Mouse (Mus musculus) c-Kit-positive CD71-positive TER-119-positive erythroid progenitor cells, embryonic 14.5 days (primary cell): ENCODE results near the gene Ddt.
A peak's percentile ranks its signal among the peaks of the same experiment; 100 is the strongest.

Source experiments
- DNase-seq: peaks from one replicate; pipeline ENCODE4 v3.0.0-alpha.2; 2013; ENCODE audit warnings: low spot score

The Ddt gene

DNA sequence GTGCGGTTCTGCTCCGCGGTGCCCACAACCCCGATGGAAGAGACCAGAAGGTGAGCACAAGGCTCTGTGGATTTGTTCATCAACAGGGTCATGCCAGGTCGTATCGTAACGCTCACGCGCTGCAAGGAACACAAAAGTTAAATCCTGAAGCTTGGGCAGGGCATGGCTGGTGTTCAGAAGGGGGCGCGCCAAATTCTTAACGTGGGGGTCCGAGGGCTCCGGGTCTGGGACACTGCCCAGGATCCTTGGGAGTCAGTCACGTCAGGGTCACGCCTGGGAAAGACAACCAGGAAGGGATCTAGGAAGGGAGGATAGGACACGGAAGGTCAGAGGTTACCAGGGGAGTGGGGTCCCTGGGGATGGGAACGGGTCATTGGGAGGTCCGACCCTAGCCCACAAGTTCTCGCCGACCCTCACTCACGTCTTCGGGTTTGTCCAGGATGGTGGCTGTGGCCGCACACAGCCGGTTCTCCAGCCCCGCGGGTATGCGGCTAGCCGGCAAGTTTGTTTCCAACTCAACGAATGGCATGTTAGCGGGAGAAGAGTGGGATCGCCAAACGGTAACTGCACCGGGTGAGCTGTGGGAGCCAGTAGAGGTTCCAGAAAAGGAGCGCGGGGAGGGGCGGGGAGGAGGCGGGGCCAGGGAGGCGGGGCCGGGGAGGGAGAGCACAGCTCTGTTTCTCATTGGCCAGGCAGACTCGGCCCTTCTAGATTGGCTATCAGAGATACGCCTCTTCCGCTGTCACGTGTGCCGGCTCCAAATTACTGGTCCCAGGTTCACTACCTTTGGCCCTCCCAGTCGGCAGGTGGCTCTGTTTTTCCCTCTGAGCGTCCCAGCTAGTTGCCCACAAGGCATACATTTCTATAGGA, at the start of gene Ddt:
Gene Ddt (minus strand): TSS at position 620 of the 870 bp plus-strand sequence.
- DNase-seq = peak; percentile 86

DNA sequence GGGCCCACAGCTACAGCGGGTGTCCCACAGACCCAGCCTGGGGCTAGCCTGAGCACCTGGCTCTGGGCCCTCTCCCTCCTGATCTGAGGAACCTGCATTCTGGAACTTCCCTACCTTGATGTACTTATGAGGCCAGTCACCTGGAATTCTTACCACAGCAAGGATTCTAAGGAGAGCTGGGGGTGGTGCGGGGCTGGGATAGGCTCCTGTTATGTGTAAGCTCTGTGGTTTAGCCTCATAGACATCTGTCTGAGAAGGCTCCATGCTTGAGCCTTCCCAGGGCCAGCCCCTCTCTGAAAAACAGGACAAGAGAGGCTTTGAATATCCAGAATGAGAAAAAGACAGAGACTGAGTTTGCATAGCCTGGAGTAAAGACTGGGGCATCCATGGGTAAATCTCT, 49.2 kb upstream of the Ddt start, which contains the start of gene Gstt4:
Gene Gstt4 (minus strand): TSS at position 101 of the 400 bp plus-strand sequence.
- DNase-seq = no peak

DNA sequence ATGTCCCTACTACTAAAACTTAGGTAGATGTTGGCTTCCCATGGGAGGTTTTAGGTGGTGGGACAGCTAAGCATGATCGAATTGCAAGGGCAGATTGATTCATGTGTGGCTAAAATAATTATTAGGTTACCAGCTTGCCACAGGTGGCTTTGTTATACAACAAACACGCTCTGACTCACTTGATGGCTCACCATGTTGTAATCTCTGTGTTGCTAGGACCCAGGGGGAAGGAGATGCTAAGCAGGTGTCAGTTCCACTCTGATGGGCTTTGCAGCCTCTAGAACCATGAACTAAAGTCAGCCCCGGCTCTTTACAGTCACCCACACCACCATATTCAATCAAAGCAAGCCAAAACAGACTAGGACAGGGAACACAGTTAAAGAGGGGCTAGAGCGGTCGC, 46.7 kb upstream of the Ddt start:
- no peak for DNase-seq

DNA sequence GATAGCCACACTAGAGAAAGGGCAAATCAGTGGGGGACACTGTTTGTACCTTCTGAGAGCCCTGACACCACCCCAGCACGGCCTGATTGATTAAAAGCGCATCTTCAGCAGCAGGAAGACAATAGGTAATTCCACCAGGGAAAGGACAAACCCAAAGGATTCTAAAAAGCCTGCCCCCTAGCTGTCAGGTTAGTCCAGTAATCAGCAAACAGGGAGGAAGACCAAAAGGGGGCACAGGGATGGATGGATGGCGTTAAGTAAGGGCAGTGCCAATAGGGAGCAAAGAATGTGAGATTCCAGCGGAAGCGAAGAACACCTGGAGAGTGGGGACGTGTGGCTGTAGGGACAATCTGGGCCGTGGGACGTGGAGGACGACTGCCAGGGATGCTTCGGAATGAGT, 45.4 kb upstream of the Ddt start:
- DNase-seq = no peak

DNA sequence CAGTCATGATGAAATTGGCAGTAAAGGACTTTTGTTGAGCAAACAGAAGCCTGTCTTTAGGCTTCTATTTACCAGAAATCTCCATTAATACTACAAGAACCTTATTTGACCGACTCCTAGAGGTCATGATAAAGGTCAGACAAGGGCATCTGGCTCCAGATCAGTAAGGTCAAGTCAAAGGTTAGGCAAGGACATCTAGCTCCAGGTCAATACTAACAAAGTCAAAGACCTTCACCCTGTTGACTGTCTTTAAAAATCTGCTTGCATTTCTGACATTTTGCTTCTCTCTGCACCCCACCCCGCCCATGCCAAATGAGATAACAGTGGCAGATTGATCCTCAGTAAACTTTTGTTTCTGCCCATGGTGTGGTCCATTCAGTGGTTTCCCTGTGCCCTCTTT, 31.0 kb upstream of the Ddt start:
- no peak for DNase-seq

DNA sequence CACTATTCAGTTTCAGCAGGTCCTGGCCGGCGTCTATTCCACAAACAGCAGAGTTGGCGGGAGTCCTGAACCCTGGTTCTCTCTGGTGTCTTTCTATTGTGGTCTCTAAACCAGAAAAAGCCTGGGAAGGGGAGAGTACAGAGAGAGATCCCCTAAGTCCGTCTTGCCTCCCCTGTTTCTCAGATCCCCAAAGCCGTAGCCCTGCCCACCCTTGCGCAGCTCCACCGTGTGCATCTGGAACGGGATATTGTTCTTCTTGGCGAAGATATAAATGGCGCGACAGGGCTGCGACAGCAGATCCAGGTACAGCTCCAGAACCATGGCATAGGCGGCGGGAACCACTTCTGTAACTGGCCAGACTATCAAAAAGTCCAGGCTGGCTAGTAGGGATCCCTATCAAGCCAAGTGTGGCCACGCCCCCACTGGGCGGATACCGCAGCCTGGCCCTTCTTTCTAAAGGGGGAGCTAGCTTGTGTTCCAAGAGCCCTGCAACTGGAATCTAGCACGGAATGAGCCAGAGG, 25.0 kb upstream of the Ddt start, which contains the start of gene Gstt1:
Gene Gstt1 (minus strand): TSS at position 409 of the 521 bp plus-strand sequence.
- peak; percentile 55 for DNase-seq

DNA sequence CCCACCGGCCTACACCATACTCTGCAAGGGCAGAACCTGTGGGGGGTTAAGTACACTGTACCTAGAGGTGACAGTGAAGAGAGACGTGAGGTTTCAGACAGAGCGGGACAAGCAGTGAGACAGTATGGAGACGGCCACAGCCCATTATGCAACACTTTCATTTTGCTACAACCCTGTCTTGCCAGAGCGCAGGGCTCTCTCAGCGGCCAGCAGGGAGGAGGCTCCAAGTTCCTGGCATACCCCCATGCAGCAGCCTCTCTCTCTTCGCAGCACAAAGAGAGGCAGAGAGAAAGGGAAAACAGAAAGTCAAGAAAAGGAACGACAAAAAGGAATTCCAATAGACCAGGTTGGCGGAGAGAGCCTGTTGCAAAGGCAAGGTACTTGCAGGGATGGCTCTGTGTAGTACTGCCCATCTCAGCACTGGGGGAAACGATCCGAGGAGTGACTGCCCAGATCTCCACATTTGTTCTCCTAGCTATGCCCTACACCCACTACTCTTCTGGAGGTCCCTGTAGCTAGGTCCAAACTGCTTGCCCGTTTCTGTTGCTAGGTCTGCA, 24.5 kb upstream of the Ddt start:
- no peak for DNase-seq

DNA sequence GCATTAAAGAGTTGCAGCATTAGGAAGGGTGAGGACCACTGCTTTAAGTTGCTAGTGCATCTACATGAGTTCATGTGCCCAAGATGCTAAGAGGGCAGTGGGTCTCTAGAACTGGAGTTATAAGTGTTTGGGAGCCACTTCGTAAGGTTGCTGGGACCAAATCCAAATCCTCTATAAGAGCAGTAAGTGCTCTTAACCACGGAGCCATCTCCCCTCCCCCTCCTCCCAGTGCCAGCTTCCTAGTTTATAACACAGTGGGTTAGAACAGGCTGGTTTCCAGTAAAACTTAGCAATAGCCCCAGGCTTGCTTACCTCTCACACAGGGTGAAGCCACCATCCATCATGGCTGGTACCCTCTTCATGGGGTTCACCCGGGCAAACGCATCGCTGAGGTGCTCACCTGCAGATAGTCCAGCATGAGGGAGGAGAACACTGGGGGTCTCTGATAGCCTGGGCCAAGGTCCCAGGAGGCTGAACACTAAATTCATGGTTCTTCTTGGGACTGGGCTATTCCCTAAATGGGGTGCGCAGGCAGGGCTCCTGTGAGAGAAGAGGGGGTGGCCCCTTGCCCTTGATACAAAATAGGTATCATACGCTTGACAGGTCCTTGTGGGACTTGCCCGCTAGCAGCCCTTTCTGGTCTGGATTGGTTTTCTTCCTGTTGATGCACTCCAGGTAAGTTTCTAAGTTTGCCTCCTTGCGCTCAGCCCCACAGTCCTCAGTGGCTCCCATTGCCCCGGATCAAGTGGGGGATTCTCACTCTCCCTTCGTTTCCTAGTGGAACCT, 23.7 kb upstream of the Ddt start:
- no peak for DNase-seq

DNA sequence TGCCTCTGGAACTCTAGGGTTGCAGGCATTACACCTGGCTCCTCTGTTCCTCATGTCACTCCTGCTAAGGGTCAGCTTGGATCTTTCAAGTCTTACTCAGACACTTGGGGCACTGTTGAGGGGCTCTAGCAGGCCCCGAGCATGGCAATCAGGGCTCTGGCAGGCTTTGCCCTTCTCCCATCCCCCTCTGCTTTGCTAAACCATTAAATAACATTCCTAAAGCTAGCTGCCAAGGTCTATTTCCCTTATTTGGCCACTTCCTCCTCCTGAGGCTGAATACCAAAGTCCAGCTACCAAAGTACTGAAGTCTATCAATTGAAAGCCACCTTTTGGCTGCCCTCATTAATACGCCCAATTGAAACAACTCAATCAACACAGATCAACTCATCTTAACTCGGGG, 21.7 kb upstream of the Ddt start:
- DNase-seq = no peak

DNA sequence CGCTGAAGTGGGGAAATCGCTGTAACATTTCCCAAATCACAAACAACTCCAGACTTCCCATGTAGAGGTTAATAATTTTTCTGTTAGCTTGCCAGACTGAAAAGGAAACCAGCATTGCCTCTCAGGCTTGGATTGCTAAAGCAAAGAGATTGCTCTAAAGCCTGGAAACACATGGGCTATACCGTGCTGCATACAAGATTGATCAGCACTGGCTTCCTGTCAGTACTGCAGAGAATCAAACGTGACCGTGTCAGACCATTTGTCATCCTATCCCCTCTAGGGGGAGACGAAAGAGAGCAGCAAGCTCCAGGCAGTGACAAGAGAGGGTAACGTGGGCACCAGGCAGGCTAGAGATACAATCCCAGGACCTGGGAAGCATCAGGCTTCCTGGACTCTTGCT, 17.6 kb upstream of the Ddt start:
- DNase-seq = no peak

DNA sequence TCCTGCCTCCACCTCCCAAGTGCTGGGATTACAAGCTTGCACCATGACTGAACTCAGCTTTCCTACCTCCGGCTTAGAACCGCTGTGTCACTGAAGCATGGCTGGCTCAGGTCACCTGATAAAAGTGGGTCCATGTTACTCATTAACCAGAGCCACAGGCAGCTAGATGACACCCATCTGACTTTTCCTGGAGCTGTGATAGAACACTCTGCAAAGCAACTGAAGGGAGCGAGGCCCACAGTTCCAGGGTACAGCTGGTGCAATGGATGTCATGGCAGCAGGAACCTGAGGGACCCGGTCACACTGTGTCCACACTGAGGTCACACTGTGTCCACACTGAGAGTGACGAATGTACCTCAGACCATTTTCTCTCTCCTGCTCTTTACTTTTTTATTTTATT, 16.6 kb upstream of the Ddt start:
- DNase-seq = no peak

DNA sequence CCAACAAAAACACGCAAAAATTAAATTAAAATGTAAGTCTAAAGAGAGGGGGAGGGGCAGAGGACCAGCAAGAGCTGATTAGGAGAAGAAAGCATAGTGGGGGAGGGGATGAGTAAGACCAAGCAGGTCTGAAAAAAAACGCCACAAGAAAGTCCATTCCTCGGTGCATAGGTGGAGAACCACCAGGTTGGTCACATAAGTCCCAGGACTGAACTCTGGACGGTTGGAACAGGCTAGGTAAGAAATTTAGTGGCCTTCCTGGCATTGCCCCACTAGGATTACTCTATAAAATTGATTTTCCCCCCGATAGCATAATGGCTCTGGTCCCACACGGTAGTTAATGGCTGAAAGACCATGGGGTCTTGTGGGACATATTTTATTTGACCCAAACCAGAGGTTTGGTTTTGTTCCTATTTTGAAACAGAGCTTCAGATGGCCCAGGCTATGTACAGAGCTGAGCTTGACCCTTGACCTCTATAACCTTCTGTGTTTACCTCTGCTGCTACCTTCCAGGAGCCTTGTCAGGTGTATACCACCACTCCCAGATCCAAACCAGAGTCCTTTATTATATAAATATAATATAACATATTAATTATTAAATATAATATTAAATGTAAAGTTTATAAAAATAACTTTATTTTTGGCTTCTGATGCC, 16.0 kb upstream of the Ddt start:
- DNase-seq = no peak

DNA sequence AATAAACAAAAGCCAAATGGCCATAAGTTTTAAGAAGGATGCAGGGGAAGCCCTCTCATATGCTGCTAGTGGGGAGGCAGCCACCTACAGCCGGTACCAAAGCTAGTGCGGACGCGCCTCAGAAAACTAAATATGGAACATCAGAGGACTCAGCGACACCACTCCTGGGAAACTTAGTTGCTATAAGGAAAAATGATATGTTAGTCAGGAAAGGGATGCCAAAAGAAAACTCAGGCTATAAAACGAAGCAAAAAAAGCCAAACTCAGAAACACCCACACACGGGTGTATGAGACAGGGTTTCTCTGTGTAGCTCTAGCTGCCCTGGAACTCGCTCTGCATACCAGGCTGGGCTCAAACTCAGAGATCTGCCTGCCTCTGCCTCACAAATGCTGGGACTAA, 15.1 kb upstream of the Ddt start:
- DNase-seq = no peak

DNA sequence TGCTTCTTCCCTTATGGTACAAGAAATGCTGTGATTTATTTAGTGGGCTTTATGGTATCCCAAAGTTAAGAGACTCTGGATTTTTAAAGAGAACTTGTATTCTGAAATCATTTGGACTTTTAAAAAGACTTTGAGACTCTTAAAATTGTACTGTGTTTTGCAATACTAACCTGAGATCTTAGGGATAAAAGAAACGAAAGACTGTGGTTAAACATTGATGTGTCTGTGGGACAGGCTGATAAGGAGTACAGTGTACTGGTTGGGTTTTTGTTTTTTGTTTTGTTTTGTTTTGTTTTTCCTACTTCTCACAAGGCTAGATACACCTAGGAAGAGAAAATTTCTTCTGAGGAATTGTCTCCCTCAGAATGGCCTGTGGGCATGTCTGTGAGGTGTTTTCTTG, 12.2 kb upstream of the Ddt start:
- no peak for DNase-seq

DNA sequence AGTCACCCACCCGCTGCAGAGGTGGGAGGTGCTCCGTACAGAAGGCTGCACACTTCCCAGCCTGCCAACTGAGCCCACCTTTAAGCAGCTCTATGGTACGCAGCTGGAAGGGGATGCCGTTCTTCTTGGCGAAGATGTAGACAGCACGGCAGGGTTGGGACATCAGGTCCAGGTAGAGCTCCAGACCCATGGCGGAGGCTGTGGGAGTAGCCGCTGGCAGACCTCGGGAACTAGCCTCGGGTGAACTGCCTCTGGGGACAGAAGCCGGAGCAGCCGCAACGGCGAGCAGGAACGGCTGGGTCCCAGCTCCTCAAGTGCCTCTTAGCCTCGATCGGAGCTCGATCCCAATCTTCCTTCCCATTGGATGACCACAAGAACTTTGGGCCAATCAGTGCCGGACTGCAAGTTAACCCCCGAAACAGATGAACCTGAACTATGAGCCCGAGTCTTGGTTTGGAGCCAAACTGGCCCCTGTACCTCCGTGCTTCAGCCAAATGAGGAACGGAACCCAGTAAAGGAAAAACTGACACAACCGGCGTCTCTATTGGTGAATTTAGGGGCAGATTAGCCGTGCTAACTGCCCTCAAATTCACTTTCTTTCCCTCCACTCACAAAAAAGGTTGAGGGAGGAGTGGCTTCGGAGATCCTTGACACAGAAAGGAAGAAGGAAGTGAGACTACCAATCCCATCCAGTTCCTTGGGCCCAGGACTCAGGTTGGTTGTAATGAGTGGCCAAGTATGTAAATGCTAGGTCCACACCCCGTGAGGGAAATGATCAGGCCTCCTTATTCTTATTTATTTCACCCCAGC, 7.8 kb upstream of the Ddt start, which contains the start of the genes Gm20441 and Gstt3:
Gene Gm20441 (minus strand): TSS at position 186 of the 810 bp plus-strand sequence.
Gene Gstt3 (minus strand): TSS at position 646 of the 810 bp plus-strand sequence.
- no peak for DNase-seq

DNA sequence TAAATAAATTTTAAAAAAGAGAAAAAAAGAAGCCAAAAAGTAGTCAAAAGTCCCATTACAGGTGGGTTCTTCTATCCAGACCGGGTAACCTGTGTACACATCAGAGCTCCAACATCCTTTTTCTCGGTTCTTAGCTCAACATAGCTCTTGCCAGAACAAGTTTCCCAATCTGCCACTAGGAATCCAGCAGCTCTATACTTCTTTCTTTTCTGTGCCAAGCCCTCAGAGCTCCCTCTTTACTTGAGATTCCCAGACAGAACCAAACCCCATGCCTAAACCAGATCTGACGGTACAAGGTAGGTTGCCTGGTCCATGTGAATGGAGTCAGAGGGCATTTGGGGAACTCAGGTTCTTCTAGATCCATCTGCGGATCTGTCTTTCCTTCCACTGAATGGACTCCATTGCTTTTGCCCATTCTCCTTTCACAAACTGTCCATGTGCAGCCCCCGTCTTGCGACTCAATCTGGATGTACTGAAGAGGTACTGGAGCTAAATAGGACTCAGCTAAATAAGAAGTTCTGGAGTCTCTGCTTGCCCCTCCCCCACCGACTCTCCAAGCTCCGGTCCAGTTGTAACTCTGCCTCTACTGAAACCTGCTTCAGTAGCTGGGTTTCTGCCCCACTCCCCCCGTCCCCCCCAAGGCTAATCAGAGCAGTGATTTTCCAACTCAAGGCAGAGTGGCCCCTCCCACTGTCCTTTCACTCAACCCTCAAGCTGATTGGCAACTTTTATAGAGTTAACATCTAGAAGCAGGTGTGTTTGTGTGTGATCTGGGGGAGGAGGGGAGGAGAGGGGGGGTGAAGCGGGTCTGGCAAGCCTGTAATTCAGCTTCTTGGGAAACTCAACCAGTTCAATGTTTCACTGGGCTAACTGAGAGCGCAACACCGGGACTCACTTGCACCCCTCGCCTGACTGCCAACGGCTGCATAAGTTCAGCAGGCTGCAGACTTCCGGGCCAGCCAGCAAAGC, 6.3 kb upstream of the Ddt start:
- no peak for DNase-seq

DNA sequence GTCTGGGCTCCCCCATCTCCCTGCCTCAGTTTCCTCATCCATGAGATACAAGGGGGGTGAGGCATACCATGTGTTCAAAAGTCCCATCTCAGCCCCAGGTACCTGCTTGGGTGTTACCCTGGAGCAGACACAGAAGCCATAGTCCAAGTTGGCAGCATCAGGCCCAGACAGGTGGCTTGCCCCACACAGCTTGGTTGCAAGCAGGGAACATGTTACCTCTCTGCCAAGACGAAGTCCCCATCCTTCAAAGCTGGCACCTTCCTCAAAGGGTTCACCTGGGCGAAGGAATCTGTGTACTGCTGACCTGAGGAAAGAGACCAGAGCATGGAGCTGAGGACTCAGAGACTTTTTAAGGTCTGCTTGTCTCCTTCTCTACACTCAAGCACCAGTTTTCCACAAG, 4.7 kb upstream of the Ddt start:
- no peak for DNase-seq

DNA sequence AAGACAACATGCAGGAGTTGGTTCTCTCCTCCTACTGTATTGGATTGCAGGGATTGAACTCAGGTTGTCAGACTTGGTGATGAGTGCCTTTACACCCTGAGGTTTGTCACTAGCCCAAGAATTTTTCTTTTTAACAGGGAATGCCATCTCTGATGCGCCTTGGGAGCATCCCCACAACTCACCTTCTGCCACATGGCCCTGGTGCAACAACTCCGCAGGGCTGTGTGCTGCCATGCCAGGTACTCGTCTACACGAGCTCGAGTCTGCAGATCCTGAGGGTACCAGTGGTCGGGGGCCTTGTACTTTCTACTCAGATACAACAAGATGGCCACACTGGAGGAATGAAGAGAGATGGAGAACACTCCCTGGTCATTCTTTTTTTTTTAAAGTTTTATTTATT, 3.3 kb upstream of the Ddt start:
- no peak for DNase-seq

DNA sequence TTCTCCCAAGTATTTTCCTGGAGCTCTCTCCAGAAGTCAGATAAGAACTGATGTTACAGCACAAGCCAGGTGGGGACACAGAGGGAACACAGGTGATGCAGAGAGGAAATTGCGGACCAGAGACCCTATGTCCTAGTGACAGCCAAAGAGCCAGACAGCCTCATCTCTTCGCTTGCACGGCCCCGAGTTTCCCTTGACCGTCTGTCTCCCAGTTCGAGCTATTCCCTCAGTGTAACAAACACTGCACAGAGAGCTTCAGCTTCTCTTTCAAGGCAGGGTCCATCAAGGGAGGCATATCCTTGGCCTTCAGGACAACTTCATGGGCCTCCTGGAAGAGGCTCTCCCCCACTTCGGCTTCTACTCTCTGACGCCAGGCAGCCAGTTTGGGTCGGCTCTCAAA, 1.4 kb upstream of the Ddt start:
- DNase-seq = no peak

DNA sequence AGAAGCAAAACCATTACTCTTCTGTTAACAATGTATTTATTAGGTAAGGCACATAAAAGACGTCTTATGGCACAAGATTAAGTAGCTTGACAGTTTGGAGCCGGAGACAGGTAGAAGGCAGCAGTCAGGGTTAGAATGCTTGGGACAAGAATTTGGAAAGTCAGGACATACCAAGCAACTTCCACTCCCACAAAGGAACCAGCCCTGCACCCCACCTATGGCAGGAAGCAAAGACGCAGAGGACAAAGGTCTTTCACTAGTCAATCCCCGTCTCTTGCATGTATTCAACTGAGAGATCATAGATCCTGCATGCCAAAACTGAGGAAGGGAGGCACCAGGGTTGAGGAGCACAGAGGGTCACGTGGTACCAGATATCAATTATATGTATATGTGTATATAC, 888 bp upstream of the Ddt start:
- DNase-seq = no peak
